Mouse (Mus musculus): ENCODE measurements around the gene Selenoo. TPM values are rescaled to one million over a fixed set of nuclear protein-coding genes. Genes with fewer than 3 reads are reported as not detected.

Selenoo gene
- total RNA-seq, 4 experiments from 2014 or later = 22.9 to 25.4 (median 23.4) TPM

- DNase-seq (ENCODE audit: low spot score in 2 of 2) = no peak
Measured at GRCm38 (mm10) chr15:89148496-89149270, 59.8 kb downstream of the Selenoo start.

DNA sequence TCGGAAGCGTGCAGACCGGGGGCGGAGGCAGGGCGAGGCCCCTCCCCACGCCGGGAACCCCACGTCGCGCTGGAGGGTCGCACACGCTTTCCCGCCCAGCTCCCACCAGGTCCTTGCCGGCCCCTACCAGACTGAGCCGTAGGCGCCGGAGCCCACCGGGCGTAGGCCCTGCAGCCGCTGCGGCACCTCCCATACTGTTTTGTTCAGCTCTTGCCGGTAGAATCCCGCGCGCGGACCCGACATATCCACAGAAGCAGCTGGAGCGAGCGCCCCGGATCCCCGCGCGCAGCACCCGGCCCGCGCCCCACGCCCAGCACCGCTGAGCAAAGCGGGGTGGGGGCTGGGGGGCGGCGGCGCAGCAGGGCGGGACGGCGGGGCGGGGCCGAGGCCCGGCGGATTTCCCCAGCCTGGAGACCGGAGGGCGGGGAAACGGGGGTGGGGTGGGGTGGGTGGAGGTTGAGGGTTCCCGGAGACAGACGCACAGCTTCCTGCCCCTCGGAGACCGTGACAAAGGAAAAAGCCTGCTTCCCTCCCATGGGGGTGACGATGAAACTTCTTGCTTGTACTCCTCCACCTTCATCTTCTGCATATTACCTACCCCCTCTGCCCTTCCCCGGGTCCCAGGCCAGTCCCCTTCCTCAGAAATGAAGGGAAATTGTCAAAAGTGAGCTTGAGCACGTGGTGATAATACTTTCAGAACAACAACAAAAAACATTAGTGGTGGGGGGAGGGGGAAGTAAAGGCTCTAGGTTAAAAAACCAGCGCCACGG lies 60.6 kb downstream of the Selenoo start, which contains the start of gene Mapk11:
Gene Mapk11, minus strand, starts transcription at position 358 of the 770 bp plus-strand sequence.
- DNase-seq (ENCODE audit: low spot score in 2 of 2) = no peak

Other genes starting within 250 kb of the Selenoo start
- gene Pim3, start 226.9 kb upstream of the Selenoo start, total RNA-seq (2022) = 10 to 100 TPM; 32.4 to 44.2 (median 38.4) TPM
- gene Ttll8, start 134.7 kb upstream of the Selenoo start, total RNA-seq (2022) = 1 to 10 TPM; 1.2 to 4.3 (median 2.7) TPM
- gene Mlc1, start 110.1 kb upstream of the Selenoo start, total RNA-seq (2022) = 100 to 1,000 TPM; 114 to 176 (median 137) TPM
- under 1 TPM in 1 of 4 experiments, not detected in 3; 0.29 TPM for gene Mov10l1, start 106.2 kb upstream of the Selenoo start, total RNA-seq (2022)
- gene Panx2, start 29.4 kb upstream of the Selenoo start, total RNA-seq (2022) = 100 to 1,000 TPM; 126 to 157 (median 144) TPM
- gene Trabd, start 14.0 kb upstream of the Selenoo start, total RNA-seq (2022) = 10 to 100 TPM; 20.5 to 22.3 (median 22.0) TPM
- gene Tubgcp6, start 34.0 kb downstream of the Selenoo start, total RNA-seq (2022) = 10 to 100 TPM; 26.1 to 38.9 (median 32.8) TPM
- gene Hdac10, start 39.6 kb downstream of the Selenoo start, total RNA-seq (2022) = 10 to 100 TPM; 14.7 to 19.3 (median 15.9) TPM
- 1 to 10 TPM; 4.9 to 9.7 (median 7.0) TPM for gene Mapk12, start 51.6 kb downstream of the Selenoo start, total RNA-seq (2022)
- 10 to 100 TPM; 21.4 to 27.4 (median 24.8) TPM for gene Mapk11, start 60.5 kb downstream of the Selenoo start, total RNA-seq (2022)
- gene Plxnb2, start 91.7 kb downstream of the Selenoo start, total RNA-seq (2022) = 10 to 100 TPM; 54.0 to 78.5 (median 67.5) TPM
- 10 to 100 TPM; 38.9 to 52.1 (median 45.1) TPM for gene Dennd6b, start 107.4 kb downstream of the Selenoo start, total RNA-seq (2022)
- gene Ppp6r2, start 122.5 kb downstream of the Selenoo start, total RNA-seq (2022) = 100 to 1,000 TPM; 147 to 171 (median 157) TPM
- 100 to 1,000 TPM; 317 to 349 (median 325) TPM for gene Sbf1, start 226.2 kb downstream of the Selenoo start, total RNA-seq (2022)
- not detected for gene Adm2, start 233.6 kb downstream of the Selenoo start, total RNA-seq (2022)
- gene Miox, start 245.3 kb downstream of the Selenoo start, total RNA-seq (2022) = not detected

Data from layer of hippocampus, adult 8-10 months (tissue).